ENCODE assay signal across 9 mouse cellular contexts in genomic region chr2:163253248-163254099, GRCm38 (mm10). TPM values are rescaled to one million over a fixed set of nuclear protein-coding genes. Genes with fewer than 3 reads are reported as not detected.
A peak's percentile ranks its signal among the peaks of the same experiment; 100 is the strongest.
DNase-seq lines count a peak whose midpoint lies in the region; ATAC-seq and TF ChIP-seq lines count a peak whose summit lies in the region.
"Had no signal": no experiment of that assay in that cellular context is flagged by ENCODE, and none has a peak within 500 bp of the region (broad histone marks: within the 10 kb centered on the region; RNA-seq: fewer than 3 reads in every experiment).

No protein-coding gene starts in this region.

- no peak for ATAC-seq in limb, embryonic 12.5 days (ENCODE audit: insufficient number of reproducible peaks, insufficient read depth, low FRiP score, low TSS enrichment, low read depth)
- peak; percentile 73; the same call in 1 of the 2 replicates for ATAC-seq in stomach, postnatal 0 days (ENCODE audit: low FRiP score, low TSS enrichment)

- WGBS in limb, embryonic 12.5 days = 66% methylated on average over 22 of the region's 22 CpGs
- WGBS in stomach, postnatal 0 days = 39% methylated on average over 22 of the region's 22 CpGs

- no peak overlapping the region for H3K27ac ChIP-seq in limb, embryonic 12.5 days
- H3K27ac ChIP-seq in stomach, postnatal 0 days (replicated peaks) = peak overlapping the region; percentile 4; the same call in 1 of the 2 replicates
- H3K27ac ChIP-seq: liver, embryonic 14.5 days had no signal

- TF ChIP-seq EP300 in stomach, postnatal 0 days (optimal IDR thresholded peaks at IDR 0.05) = no peak

- H3K27me3 ChIP-seq in limb, embryonic 12.5 days = peaks cover 11% of the 10 kb centered on the region
- H3K27me3 ChIP-seq in stomach, postnatal 0 days (ENCODE audit: control insufficient read depth, insufficient read depth, low read length) = no peaks in the 10 kb centered on the region

- intact Hi-C loops in left cerebral cortex, postnatal 14 days (cut with DNase I) = no loop called here

- no peaks in the 10 kb centered on the region for H3K36me3 ChIP-seq in limb, embryonic 12.5 days
- no peaks in the 10 kb centered on the region for H3K36me3 ChIP-seq in stomach, postnatal 0 days (ENCODE audit: control insufficient read depth, insufficient read depth, low read length)

- peak overlapping the region; percentile 24; the same call in 1 of the 2 replicates for H3K4me2 ChIP-seq in limb, embryonic 12.5 days
- H3K4me2 ChIP-seq in stomach, postnatal 0 days (replicated peaks; ENCODE audit: low read depth) = no peak overlapping the region

- no peak for TF ChIP-seq CTCF in stomach, postnatal 0 days (IDR thresholded peaks at IDR 0.05; ENCODE audit: low read depth)

- no peaks in the 10 kb centered on the region for H3K9me3 ChIP-seq in limb, embryonic 12.5 days
- no peaks in the 10 kb centered on the region for H3K9me3 ChIP-seq in stomach, postnatal 0 days (ENCODE audit: control insufficient read depth, low read length)

- H3K4me1 ChIP-seq in limb, embryonic 12.5 days (replicated peaks) = peaks cover 13% of the 10 kb centered on the region; the same call in 1 of the 2 replicates
- H3K4me1 ChIP-seq in stomach, postnatal 0 days (replicated peaks; ENCODE audit: control insufficient read depth, insufficient read depth) = peaks cover 2% of the 10 kb centered on the region; the same call in 1 of the 2 replicates

- no peak overlapping the region for H3K4me3 ChIP-seq in limb, embryonic 12.5 days (replicated peaks)
- H3K4me3 ChIP-seq in stomach, postnatal 0 days (ENCODE audit: low read depth, low read length) = no peak overlapping the region

- DNase-seq in left cerebral cortex, postnatal 14 days (ENCODE audit: low spot score in 2 of 2) = peak; percentile 46 to 68
- no peak for DNase-seq in left cerebral cortex, adult 11 months (ENCODE audit: low spot score)
- peak; percentile 74 for DNase-seq in brain, adult 2 months (ENCODE audit: low read depth, low spot score)
- DNase-seq in stomach, postnatal 0 days (ENCODE audit: low spot score) = no peak
- no peak for DNase-seq in kidney, postnatal 25 days
- no peak for DNase-seq in lung, postnatal 14 days
- DNase-seq in urinary bladder, postnatal 36 days (ENCODE audit: low spot score in 2 of 2) = no peak

- no peak overlapping the region for H3K9ac ChIP-seq in limb, embryonic 12.5 days (replicated peaks)
- H3K9ac ChIP-seq in stomach, postnatal 0 days (ENCODE audit: low read length) = 0 out of 2 replicates have a peak overlapping the region, but pooled peaks have one; percentile 13
- H3K9ac ChIP-seq: liver, embryonic 14.5 days had no signal

RNA-seq across cellular contexts. Expression of gene Tox2, which starts 50.5 kb away (rescaled TPM):
- 10 to 100 TPM; 22.0 to 27.4 TPM for total RNA-seq in left cerebral cortex, postnatal 14 days (2021)
- 0.92 and 1.7 TPM in 2 replicates for polyA plus RNA-seq in limb, embryonic 12.5 days (2016; fragmentation: Nextera tagmentation; extraction: Ambion mirVana)
- 0.98 and 1.5 TPM in 2 replicates for polyA plus RNA-seq in stomach, postnatal 0 days (2015; fragmentation: Nextera tagmentation; extraction: Ambion mirVana)

Comparison
In these comparisons a context has a peak if more than half of its experiments do, and no peak if none do; other contexts are left out.
1. DNase-seq: peak in left cerebral cortex, postnatal 14 days (2 of 2) and brain, adult 2 months (single experiment); none in left cerebral cortex, adult 11 months (single experiment), stomach, postnatal 0 days (single experiment), kidney, postnatal 25 days (0 of 2), lung, postnatal 14 days (single experiment) and urinary bladder, postnatal 36 days (0 of 2).